Mouse (Mus musculus): Measurements from ENCODE around the gene Hoxa13. TPM values are rescaled to one million over a fixed set of nuclear protein-coding genes. Genes with fewer than 3 reads are reported as not detected.

Gene Hoxa13
- polyA plus RNA-seq, 1 experiment from 2014 or later: not detected

- Histone ChIP-seq H3K4me3 (replicated peaks; ENCODE audit: low read length) (no peak overlapping the region), H3K36me3 (ENCODE audit: control insufficient read depth, insufficient read depth) (no peaks in the 10 kb centered on the region), H3K9me3 (ENCODE audit: control insufficient read depth, low read length) (no peaks in the 10 kb centered on the region), H3K27me3 (replicated peaks; ENCODE audit: control insufficient read depth, insufficient read depth, low read length) (peaks cover 88% of the 10 kb centered on the region), H3K4me2 (ENCODE audit: low read length) (no peak overlapping the region), H3K4me1 (replicated peaks; ENCODE audit: control insufficient read depth, insufficient read depth, low read length) (no peaks in the 10 kb centered on the region), H3K9ac (replicated peaks; ENCODE audit: low read depth, low read length) (no peak overlapping the region), H3K27ac (ENCODE audit: low read length) (no peak overlapping the region)
- ATAC-seq: no peak
- WGBS: 9% methylated on average over 3 of the region's 3 CpGs
These were observed 13.8 kb downstream of the Hoxa13 start for GRCm38 (mm10) chr6:52246916-52247315.

- no peaks in the 10 kb centered on the region for H3K4me1 ChIP-seq (replicated peaks; ENCODE audit: control insufficient read depth, insufficient read depth, low read length)
- H3K27me3 ChIP-seq (replicated peaks; ENCODE audit: control insufficient read depth, insufficient read depth, low read length): peaks cover 88% of the 10 kb centered on the region
- under 1% methylated on average over 26 of the region's 26 CpGs for WGBS
- ATAC-seq: no peak
- no peak overlapping the region for H3K4me2 ChIP-seq (ENCODE audit: low read length)
- H3K27ac ChIP-seq (ENCODE audit: low read length): no peak overlapping the region
- H3K9ac ChIP-seq (replicated peaks; ENCODE audit: low read depth, low read length): no peak overlapping the region
- no peaks in the 10 kb centered on the region for H3K36me3 ChIP-seq (ENCODE audit: control insufficient read depth, insufficient read depth)
- no peaks in the 10 kb centered on the region for H3K9me3 ChIP-seq (ENCODE audit: control insufficient read depth, low read length)
- H3K4me3 ChIP-seq (replicated peaks; ENCODE audit: low read length): no peak overlapping the region
These were observed 14.3 kb downstream of the Hoxa13 start for GRCm38 (mm10) chr6:52246403-52246803.

- H3K27me3 ChIP-seq (replicated peaks; ENCODE audit: control insufficient read depth, insufficient read depth, low read length): peaks cover 88% of the 10 kb centered on the region
- H3K27ac ChIP-seq (ENCODE audit: low read length): no peak within 1 kb of the TSS
- H3K4me3 ChIP-seq (replicated peaks; ENCODE audit: low read length): no peak within 1 kb of the TSS
- H3K9ac ChIP-seq (replicated peaks; ENCODE audit: low read depth, low read length): no peak within 1 kb of the TSS
- ATAC-seq: no peak
- H3K36me3 ChIP-seq (ENCODE audit: control insufficient read depth, insufficient read depth): no peaks in the 10 kb centered on the region
- 1% methylated on average over 20 of the region's 20 CpGs for WGBS
- H3K4me1 ChIP-seq (replicated peaks; ENCODE audit: control insufficient read depth, insufficient read depth, low read length): no peaks in the 10 kb centered on the region
- H3K4me2 ChIP-seq (ENCODE audit: low read length): no peak within 1 kb of the TSS
- no peaks in the 10 kb centered on the region for H3K9me3 ChIP-seq (ENCODE audit: control insufficient read depth, low read length)
These were observed 14.9 kb downstream of the Hoxa13 start, which contains the start of gene Hoxa11 for GRCm38 (mm10) chr6:52245757-52246142. Gene Hoxa11 (minus strand): TSS chr6:52245810.

GRCm38 (mm10) chr6:52245040-52245756, 15.5 kb downstream of the Hoxa13 start:
- Histone ChIP-seq H3K27me3 (replicated peaks; ENCODE audit: control insufficient read depth, insufficient read depth, low read length) (peaks cover 89% of the 10 kb centered on the region), H3K36me3 (ENCODE audit: control insufficient read depth, insufficient read depth) (no peaks in the 10 kb centered on the region), H3K27ac (ENCODE audit: low read length) (no peak overlapping the region), H3K4me1 (replicated peaks; ENCODE audit: control insufficient read depth, insufficient read depth, low read length) (no peaks in the 10 kb centered on the region), H3K9ac (replicated peaks; ENCODE audit: low read depth, low read length) (no peak overlapping the region), H3K9me3 (ENCODE audit: control insufficient read depth, low read length) (no peaks in the 10 kb centered on the region), H3K4me2 (ENCODE audit: low read length) (no peak overlapping the region), H3K4me3 (replicated peaks; ENCODE audit: low read length) (no peak overlapping the region)
- no peak for ATAC-seq
- WGBS: 1% methylated on average over 71 of the region's 71 CpGs

GRCm38 (mm10) chr6:52244471-52245039, 16.1 kb downstream of the Hoxa13 start:
- no peak overlapping the region for H3K4me2 ChIP-seq (ENCODE audit: low read length)
- under 1% methylated on average over 23 of the region's 23 CpGs for WGBS
- H3K9ac ChIP-seq (replicated peaks; ENCODE audit: low read depth, low read length): no peak overlapping the region
- ATAC-seq: no peak
- H3K27ac ChIP-seq (ENCODE audit: low read length): no peak overlapping the region
- no peak overlapping the region for H3K4me3 ChIP-seq (replicated peaks; ENCODE audit: low read length)
- no peaks in the 10 kb centered on the region for H3K4me1 ChIP-seq (replicated peaks; ENCODE audit: control insufficient read depth, insufficient read depth, low read length)
- no peaks in the 10 kb centered on the region for H3K36me3 ChIP-seq (ENCODE audit: control insufficient read depth, insufficient read depth)
- peaks cover 89% of the 10 kb centered on the region for H3K27me3 ChIP-seq (replicated peaks; ENCODE audit: control insufficient read depth, insufficient read depth, low read length)
- no peaks in the 10 kb centered on the region for H3K9me3 ChIP-seq (ENCODE audit: control insufficient read depth, low read length)

- no peaks in the 10 kb centered on the region for H3K9me3 ChIP-seq (ENCODE audit: control insufficient read depth, low read length)
- no peak overlapping the region for H3K27ac ChIP-seq (ENCODE audit: low read length)
- ATAC-seq: no peak
- no peaks in the 10 kb centered on the region for H3K4me1 ChIP-seq (replicated peaks; ENCODE audit: control insufficient read depth, insufficient read depth, low read length)
- WGBS: under 1% methylated on average over 12 of the region's 12 CpGs
- H3K4me3 ChIP-seq (replicated peaks; ENCODE audit: low read length): no peak overlapping the region
- no peak overlapping the region for H3K4me2 ChIP-seq (ENCODE audit: low read length)
- H3K36me3 ChIP-seq (ENCODE audit: control insufficient read depth, insufficient read depth): no peaks in the 10 kb centered on the region
- no peak overlapping the region for H3K9ac ChIP-seq (replicated peaks; ENCODE audit: low read depth, low read length)
- H3K27me3 ChIP-seq (replicated peaks; ENCODE audit: control insufficient read depth, insufficient read depth, low read length): peaks cover 89% of the 10 kb centered on the region
These were observed 17.0 kb downstream of the Hoxa13 start for GRCm38 (mm10) chr6:52243681-52244121.

GRCm38 (mm10) chr6:52242801-52243332, 17.8 kb downstream of the Hoxa13 start:
- Histone ChIP-seq H3K27me3 (replicated peaks; ENCODE audit: control insufficient read depth, insufficient read depth, low read length) (peaks cover 85% of the 10 kb centered on the region), H3K9me3 (ENCODE audit: control insufficient read depth, low read length) (no peaks in the 10 kb centered on the region), H3K4me2 (ENCODE audit: low read length) (no peak overlapping the region), H3K36me3 (ENCODE audit: control insufficient read depth, insufficient read depth) (no peaks in the 10 kb centered on the region), H3K4me3 (replicated peaks; ENCODE audit: low read length) (no peak overlapping the region), H3K4me1 (replicated peaks; ENCODE audit: control insufficient read depth, insufficient read depth, low read length) (no peaks in the 10 kb centered on the region), H3K9ac (replicated peaks; ENCODE audit: low read depth, low read length) (no peak overlapping the region), H3K27ac (ENCODE audit: low read length) (no peak overlapping the region)
- no peak for ATAC-seq
- WGBS: 8% methylated on average over 4 of the region's 4 CpGs

- Histone ChIP-seq H3K27ac (ENCODE audit: low read length) (no peak overlapping the region), H3K27me3 (replicated peaks; ENCODE audit: control insufficient read depth, insufficient read depth, low read length) (peaks cover 89% of the 10 kb centered on the region), H3K9me3 (ENCODE audit: control insufficient read depth, low read length) (no peaks in the 10 kb centered on the region), H3K36me3 (ENCODE audit: control insufficient read depth, insufficient read depth) (no peaks in the 10 kb centered on the region), H3K4me2 (ENCODE audit: low read length) (no peak overlapping the region), H3K4me1 (replicated peaks; ENCODE audit: control insufficient read depth, insufficient read depth, low read length) (no peaks in the 10 kb centered on the region), H3K4me3 (replicated peaks; ENCODE audit: low read length) (no peak overlapping the region), H3K9ac (replicated peaks; ENCODE audit: low read depth, low read length) (no peak overlapping the region)
- no peak for ATAC-seq
- 6% methylated on average over 9 of the region's 9 CpGs for WGBS
These were observed 19.6 kb downstream of the Hoxa13 start for GRCm38 (mm10) chr6:52241001-52241621.

- Histone ChIP-seq H3K27ac (ENCODE audit: low read length) (no peak within 1 kb of the TSS), H3K4me1 (replicated peaks; ENCODE audit: control insufficient read depth, insufficient read depth, low read length) (no peaks in the 10 kb centered on the region), H3K27me3 (replicated peaks; ENCODE audit: control insufficient read depth, insufficient read depth, low read length) (peaks cover 89% of the 10 kb centered on the region), H3K4me2 (ENCODE audit: low read length) (no peak within 1 kb of the TSS), H3K36me3 (ENCODE audit: control insufficient read depth, insufficient read depth) (no peaks in the 10 kb centered on the region), H3K9me3 (ENCODE audit: control insufficient read depth, low read length) (no peaks in the 10 kb centered on the region), H3K9ac (replicated peaks; ENCODE audit: low read depth, low read length) (no peak within 1 kb of the TSS), H3K4me3 (replicated peaks; ENCODE audit: low read length) (no peak within 1 kb of the TSS)
- WGBS: 2% methylated on average over 35 of the region's 35 CpGs
- ATAC-seq: no peak
These were observed 20.2 kb downstream of the Hoxa13 start, which contains the start of gene Hoxa10 for GRCm38 (mm10) chr6:52240389-52241000. Gene Hoxa10 (minus strand): TSS chr6:52240854.

Data from forebrain, embryonic 16.5 days (tissue).